Mouse (Mus musculus): Measurements from ENCODE around the gene Wdr1. TPM values are rescaled to one million over a fixed set of nuclear protein-coding genes. Genes with fewer than 3 reads are reported as not detected.

Wdr1 gene
- 179 and 192 TPM in 2 replicates for polyA plus RNA-seq (2012; rRNA removed)

GRCm38 (mm10) chr5:38563121-38563520 is at the start of gene Wdr1:
Gene Wdr1 (minus strand): TSS chr5:38563221.

GRCm38 (mm10) chr5:38502992-38503391 is 60.0 kb downstream of the Wdr1 start, which contains the start of gene Slc2a9:
Gene Slc2a9 (minus strand): TSS chr5:38503143.

Other genes starting within 250 kb of the Wdr1 start
- gene Drd5, start 243.9 kb downstream of the Wdr1 start, polyA plus RNA-seq (2012; rRNA removed) = not detected in 2 replicates
- 1.9 TPM in 2 replicates for gene Slc2a9, start 60.1 kb downstream of the Wdr1 start, polyA plus RNA-seq (2012; rRNA removed)
- gene Zfp518b, start 121.6 kb upstream of the Wdr1 start, polyA plus RNA-seq (2012; rRNA removed) = 2.0 and 2.7 TPM in 2 replicates

Measured in ovary, adult 2 months (tissue).